Mouse (Mus musculus) cerebellum, postnatal 25 days (tissue): ENCODE results near the gene Myof.

Source experiments
- DNase-seq, 2 experiments: peaks; one replicate each; pipeline ENCODE4 v3.0.0; 2021; ENCODE audit warnings: mixed read lengths in 2 of 2

The Myof gene

GRCm38 (mm10) chr19:38000990-38001389 is 42.4 kb downstream of the Myof start:
- no peak for DNase-seq

- no peak for DNase-seq
Measured at GRCm38 (mm10) chr19:37999941-38000340, 43.4 kb downstream of the Myof start.

GRCm38 (mm10) chr19:37994301-37994700 is 49.1 kb downstream of the Myof start:
- no peak for DNase-seq

GRCm38 (mm10) chr19:37992184-37992554 is 51.2 kb downstream of the Myof start:
- DNase-seq: no peak

- peak; percentile 69 to 81 for DNase-seq
Measured at GRCm38 (mm10) chr19:37991399-37992183, 51.8 kb downstream of the Myof start.

GRCm38 (mm10) chr19:37989971-37990370 is 53.4 kb downstream of the Myof start:
- DNase-seq: peak; percentile 35 to 43

- no peak for DNase-seq
Measured at GRCm38 (mm10) chr19:37988156-37988555, 55.2 kb downstream of the Myof start.

GRCm38 (mm10) chr19:37985730-37986129 is 57.6 kb downstream of the Myof start:
- no peak for DNase-seq

- DNase-seq: no peak
Measured at GRCm38 (mm10) chr19:37975951-37976350, 67.4 kb downstream of the Myof start.

GRCm38 (mm10) chr19:37970571-37970970 is 72.8 kb downstream of the Myof start:
- DNase-seq: no peak

- DNase-seq: no peak
Measured at GRCm38 (mm10) chr19:37970004-37970403, 73.4 kb downstream of the Myof start.

- DNase-seq: no peak
Measured at GRCm38 (mm10) chr19:37965828-37966227, 77.5 kb downstream of the Myof start.

- DNase-seq: no peak
Measured at GRCm38 (mm10) chr19:37963421-37963820, 80.0 kb downstream of the Myof start.

- no peak for DNase-seq
Measured at GRCm38 (mm10) chr19:37960791-37961190, 82.6 kb downstream of the Myof start.

GRCm38 (mm10) chr19:37959543-37960215 is 83.7 kb downstream of the Myof start:
- no peak for DNase-seq

GRCm38 (mm10) chr19:37959076-37959475 is 84.3 kb downstream of the Myof start:
- no peak for DNase-seq

GRCm38 (mm10) chr19:37957256-37957655 is 86.1 kb downstream of the Myof start:
- DNase-seq: no peak

- DNase-seq: no peak
Measured at GRCm38 (mm10) chr19:37956006-37956405, 87.4 kb downstream of the Myof start.

- DNase-seq: peak; percentile 65 to 84
Measured at GRCm38 (mm10) chr19:37955425-37956001, 87.9 kb downstream of the Myof start.

- no peak for DNase-seq
Measured at GRCm38 (mm10) chr19:37954772-37955171, 88.6 kb downstream of the Myof start.

- DNase-seq: no peak
Measured at GRCm38 (mm10) chr19:37954236-37954635, 89.1 kb downstream of the Myof start.

- DNase-seq: peak in 1 of 2 experiments; percentile 19
Measured at GRCm38 (mm10) chr19:37946696-37947095, 96.7 kb downstream of the Myof start.

GRCm38 (mm10) chr19:37946053-37946452 is 97.3 kb downstream of the Myof start:
- DNase-seq: no peak

- no peak for DNase-seq
Measured at GRCm38 (mm10) chr19:37939203-37939602, 104.2 kb downstream of the Myof start.
